12 mouse cellular contexts compared by ENCODE assay signal in the genomic region with DNA sequence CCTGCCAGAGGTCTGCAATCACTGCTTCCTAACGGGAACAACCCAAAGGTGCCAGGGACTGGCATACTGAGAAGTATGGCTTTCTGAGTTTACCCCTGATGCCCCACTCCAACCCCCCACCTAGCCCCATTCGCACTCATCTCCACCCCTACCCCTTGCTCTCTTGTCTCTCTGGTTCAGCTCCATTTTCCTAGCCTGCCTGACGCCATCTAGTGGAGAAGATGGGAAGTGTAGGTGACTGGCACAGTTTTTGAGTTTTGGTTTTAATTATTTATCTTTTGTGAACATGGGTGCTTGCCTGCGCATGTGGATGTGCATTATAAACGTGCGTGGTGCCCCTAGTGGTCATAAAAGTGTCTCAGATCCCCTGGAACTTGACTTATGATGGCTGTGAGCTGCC.
A peak's percentile ranks its signal among the peaks of the same experiment; 100 is the strongest.
DNase-seq lines count a peak whose midpoint lies in the region; ATAC-seq and TF ChIP-seq lines count a peak whose summit lies in the region.
"Had no signal": no experiment of that assay in that cellular context is flagged by ENCODE, and none has a peak within 500 bp of the region (broad histone marks: within the 10 kb centered on the region; RNA-seq: fewer than 3 reads in every experiment).

No protein-coding gene starts in this region.

- H3K79me2 ChIP-seq in liver, adult 2 months (ENCODE audit: control insufficient read depth, insufficient read depth, low read length): no peaks in the 10 kb centered on the region
- no peaks in the 10 kb centered on the region for H3K79me2 ChIP-seq in CH12.LX (replicated peaks; ENCODE audit: control insufficient read depth, extremely low read depth, insufficient read depth, poor library complexity, severe bottlenecking)

- H3K27ac ChIP-seq in liver, adult 2 months (replicated peaks; ENCODE audit: insufficient read depth, low read depth, low read length): no peak overlapping the region
- no peak overlapping the region for H3K27ac ChIP-seq in liver, embryonic 12.5 days
- no peak overlapping the region for H3K27ac ChIP-seq in CH12.LX (ENCODE audit: insufficient read depth, low read depth)
- H3K27ac ChIP-seq: limb, embryonic 15.5 days had no signal

- dilution Hi-C loops in CH12.LX (cut with MboI; ENCODE audit: extremely low pct_ligation_motif_present, extremely low pct_unique_long_range_greater_than_20kb, low sequenced_read_pairs): no loop called here

- no peak overlapping the region for H3K9ac ChIP-seq in liver, adult 2 months (ENCODE audit: low read depth, low read length)
- no peak overlapping the region for H3K9ac ChIP-seq in liver, embryonic 12.5 days
- H3K9ac ChIP-seq in CH12.LX (ENCODE audit: insufficient read depth, low read depth): no peak overlapping the region
- H3K9ac ChIP-seq: limb, embryonic 15.5 days had no signal

- in situ Hi-C loops in CH12.LX (cut with MboI; ENCODE audit: low pct_ligation_motif_present, low pct_unique_long_range_greater_than_20kb, low sequenced_read_pairs): no loop called here

- DNase-seq in CD4-positive, CD25-positive, alpha-beta regulatory T cell, adult 2 months (ENCODE audit: low read depth, low spot score): peak; percentile 35
- DNase-seq in liver, adult 2 months (ENCODE audit: extremely low read depth, low read depth, low spot score): no peak
- peak; percentile 12 for DNase-seq in CH12.LX (ENCODE audit: extremely low read depth)
- DNase-seq in brain, embryonic 14.5 days (ENCODE audit: low read depth): no peak
- no peak for DNase-seq in adrenal gland, postnatal 36 days
- DNase-seq in kidney, postnatal 25 days: no peak
- DNase-seq: cerebellum, postnatal 25 days; heart, adult 11 months; kidney, adult 18-20 months had no signal

- TF ChIP-seq EP300 in CH12.LX (IDR thresholded peaks at IDR 0.05; ENCODE audit: low read length): no peak

- no peaks in the 10 kb centered on the region for H3K27me3 ChIP-seq in liver, adult 2 months (ENCODE audit: control insufficient read depth, insufficient read depth, low read length)
- no peaks in the 10 kb centered on the region for H3K27me3 ChIP-seq in liver, embryonic 12.5 days (replicated peaks)
- H3K27me3 ChIP-seq in CH12.LX (replicated peaks): no peaks in the 10 kb centered on the region
- H3K27me3 ChIP-seq: limb, embryonic 15.5 days had no signal

- ATAC-seq in CD4-positive, CD25-positive, alpha-beta regulatory T cell, adult 4 months: no peak
- ATAC-seq in liver, embryonic 12.5 days: no peak

- no peak overlapping the region for H3K4me3 ChIP-seq in liver, adult 2 months (ENCODE audit: insufficient read depth, low read depth, low read length)
- no peak overlapping the region for H3K4me3 ChIP-seq in liver, embryonic 12.5 days
- no peak overlapping the region for H3K4me3 ChIP-seq in CH12.LX (replicated peaks in 1 of 3; ENCODE audit: low read depth in 2 of 3, low read length in 2 of 3, poor library complexity in 1 of 3)
- H3K4me3 ChIP-seq: limb, embryonic 15.5 days had no signal

- TF ChIP-seq POLR2A in liver, adult 2 months (IDR thresholded peaks at IDR 0.05; ENCODE audit: extremely low read depth, insufficient read depth, low read length): no peak
- TF ChIP-seq POLR2A in CH12.LX (IDR thresholded peaks at IDR 0.05; ENCODE audit: low read depth, low read length): no peak
- TF ChIP-seq POLR2A in brain, embryonic 14.5 days (IDR thresholded peaks at IDR 0.05; ENCODE audit: borderline replicate concordance, extremely low read depth, insufficient read depth, insufficient read length, poor library complexity, severe bottlenecking): no peak

- peak; percentile 24 for TF ChIP-seq RAD21 in CH12.LX (IDR thresholded peaks at IDR 0.05; ENCODE audit: low read depth, low read length)

- no peak overlapping the region for H3K4me2 ChIP-seq in liver, embryonic 12.5 days
- no peak overlapping the region for H3K4me2 ChIP-seq in CH12.LX (ENCODE audit: insufficient read depth, low read depth, poor library complexity, severe bottlenecking)
- H3K4me2 ChIP-seq: limb, embryonic 15.5 days had no signal

- 0 out of 2 replicates have a peak, but pooled peaks cover 2% of the 10 kb centered on the region for H3K4me1 ChIP-seq in liver, adult 2 months (ENCODE audit: control insufficient read depth, insufficient read depth, low read length)
- H3K4me1 ChIP-seq in liver, embryonic 12.5 days: no peaks in the 10 kb centered on the region
- no peaks in the 10 kb centered on the region for H3K4me1 ChIP-seq in CH12.LX (ENCODE audit: control insufficient read depth in 1 of 2, insufficient read depth in 2 of 2)
- H3K4me1 ChIP-seq: limb, embryonic 15.5 days had no signal

- no peaks in the 10 kb centered on the region for H3K9me3 ChIP-seq in liver, embryonic 12.5 days (replicated peaks)
- H3K9me3 ChIP-seq in CH12.LX (replicated peaks; ENCODE audit: low read length): peaks cover 4% of the 10 kb centered on the region
- H3K9me3 ChIP-seq: limb, embryonic 15.5 days had no signal

- no peaks in the 10 kb centered on the region for H3K36me3 ChIP-seq in liver, adult 2 months (ENCODE audit: control insufficient read depth, insufficient read depth, low read length)
- no peaks in the 10 kb centered on the region for H3K36me3 ChIP-seq in liver, embryonic 12.5 days
- H3K36me3 ChIP-seq in CH12.LX (replicated peaks in 1 of 2; ENCODE audit: control insufficient read depth in 1 of 2, insufficient read depth in 1 of 2, low read length in 1 of 2): no peaks in the 10 kb centered on the region
- H3K36me3 ChIP-seq: limb, embryonic 15.5 days had no signal

- TF ChIP-seq CTCF in liver, adult 2 months (IDR thresholded peaks at IDR 0.05; ENCODE audit: low read depth, low read length): 0 out of 2 replicates have a peak, but pooled peaks have one; percentile 12
- peak; percentile 25 to 56; a peak in 3 of 4 replicates for TF ChIP-seq CTCF in CH12.LX (conservative IDR thresholded peaks at IDR 0.05 in 1 of 2, IDR thresholded peaks at IDR 0.05 in 1 of 2; ENCODE audit: low read depth in 2 of 2, low read length in 2 of 2)
- peak; percentile 23; the same call in 1 of the 2 replicates for TF ChIP-seq CTCF in brain, embryonic 14.5 days (IDR thresholded peaks at IDR 0.05; ENCODE audit: borderline replicate concordance, extremely low read depth, insufficient read depth, insufficient read length)

- WGBS in liver, adult 2 months: 62% methylated on average over 6 of the region's 6 CpGs
- WGBS in liver, embryonic 12.5 days (ENCODE audit: insufficient replicate concordance): 44% methylated on average over 6 of the region's 6 CpGs

TF ChIP-seq in CH12.LX, 34 proteins besides CTCF, POLR2A, EP300 and RAD21:
- TF ChIP-seq SIN3A (IDR thresholded peaks at IDR 0.05; ENCODE audit: low read length): no peak
- TF ChIP-seq UBTF (IDR thresholded peaks at IDR 0.05; ENCODE audit: low read depth, low read length): no peak
- TF ChIP-seq E2F4 (IDR thresholded peaks at IDR 0.05; ENCODE audit: insufficient replicate concordance, low read depth, low read length): no peak
- no peak for TF ChIP-seq GABPA (IDR thresholded peaks at IDR 0.05; ENCODE audit: insufficient replicate concordance, low read depth, low read length)
- TF ChIP-seq PAX5 (IDR thresholded peaks at IDR 0.05; ENCODE audit: low read length): no peak
- peak; percentile 47 for TF ChIP-seq SMC3 (IDR thresholded peaks at IDR 0.05; ENCODE audit: low read depth, low read length)

Comparison
In these comparisons a context has a peak if more than half of its experiments do, and no peak if none do; other contexts are left out.
1. DNase-seq: peak in CD4-positive, CD25-positive, alpha-beta regulatory T cell, adult 2 months (single experiment) and CH12.LX (single experiment); none in liver, adult 2 months (single experiment), brain, embryonic 14.5 days (single experiment), adrenal gland, postnatal 36 days (0 of 2) and kidney, postnatal 25 days (0 of 2).
2. Peak in every context shown above with its lines, with median percentiles within 50 percentile points of each other: CTCF ChIP-seq.